Mouse (Mus musculus) intestine, postnatal 0 days (tissue): ENCODE data around the gene Col6a1. TPM values are rescaled to one million over a fixed set of nuclear protein-coding genes. Genes with fewer than 3 reads are reported as not detected.
A peak's percentile ranks its signal among the peaks of the same experiment; 100 is the strongest.
"Not testable (repeated sequence)": the region's sequence is repeated elsewhere in the genome, so short reads cannot be mapped to it uniquely, and the experiment has no call there.

Source experiments
- ATAC-seq: fragments of 200-750 bp; cut with Nextera tagmentation; 2 replicates; pipeline ENCODE4 v1.8.0; 2017; ENCODE audit warnings: mild to moderate bottlenecking, moderate TSS enrichment, moderate library complexity
- H3K27ac ChIP-seq: fragments of 300-500 bp; sonication (generic); 2 replicates; pipeline ENCODE4 v1.5.1; 2014; ENCODE audit warnings: mild to moderate bottlenecking, low read depth, low read length, moderate library complexity
- H3K27me3 ChIP-seq: fragments of 300-500 bp; sonication (generic); replicated peaks from 2 replicates; pipeline ENCODE4 v1.6.1; 2014; ENCODE audit warnings: low read length, mixed read lengths; ENCODE audit not compliant: control insufficient read depth, insufficient read depth
- H3K36me3 ChIP-seq: fragments of 300-500 bp; sonication (generic); 2 replicates; pipeline ENCODE4 v1.6.1; 2014; ENCODE audit warnings: mild to moderate bottlenecking, moderate library complexity; ENCODE audit not compliant: control insufficient read depth, insufficient read depth
- H3K4me1 ChIP-seq: fragments of 300-500 bp; sonication (generic); replicated peaks from 2 replicates; pipeline ENCODE4 v1.6.1; 2014; ENCODE audit warnings: antibody characterized with exemption, low read length, mixed read lengths; ENCODE audit not compliant: control insufficient read depth, insufficient read depth
- H3K4me2 ChIP-seq: fragments of 300-500 bp; sonication (generic); replicated peaks from 2 replicates; pipeline ENCODE4 v1.6.1; 2014; ENCODE audit warnings: low read depth, mild to moderate bottlenecking, moderate library complexity
- H3K4me3 ChIP-seq: fragments of 300-500 bp; sonication (generic); 2 replicates; pipeline ENCODE4 v1.5.1; 2014; ENCODE audit warnings: low read depth, low read length
- H3K9ac ChIP-seq: fragments of 300-500 bp; sonication (generic); 2 replicates; pipeline ENCODE4 v1.6.1; 2014; ENCODE audit warnings: mild to moderate bottlenecking, low read depth, low read length
- H3K9me3 ChIP-seq: fragments of 300-500 bp; sonication (generic); 2 replicates; pipeline ENCODE4 v1.6.1; 2016; ENCODE audit warnings: mixed run types; ENCODE audit not compliant: control insufficient read depth
- CTCF ChIP-seq: sonication (generic); IDR thresholded peaks from 2 replicates; pipeline ENCODE4 v1.5.1; 2016; ENCODE audit warnings: low read depth, mild to moderate bottlenecking, control low read depth, antibody characterized with exemption, moderate library complexity
- WGBS: fragments of 180-500 bp; shearing (Covaris S2); extraction: QIAGEN DNeasy Blood & Tissue Kit; methylation state at CpG from one replicate; pipeline ENCODE4 v1.1.7; 2014; 5-methylcytosine and 5-hydroxymethylcytosine counted together
- polyA plus RNA-seq: library from polyadenylated mRNA; unstranded; fragments of >200 nt; fragmentation: Nextera tagmentation; extraction: Ambion mirVana; gene quantifications from 2 replicates; pipeline ENCODE4 v1.2.1, GENCODE M21; 2015

Col6a1 gene
- polyA plus RNA-seq, 1 experiment from 2014 or later: 113 TPM

- Histone ChIP-seq H3K27me3 (no peaks in the 10 kb centered on the region), H3K27ac (no peak overlapping the region), H3K4me1 (no peaks in the 10 kb centered on the region), H3K9ac (no peak overlapping the region), H3K9me3 (no peaks in the 10 kb centered on the region), H3K36me3 (no peaks in the 10 kb centered on the region), H3K4me2 (no peak overlapping the region), H3K4me3 (no peak overlapping the region)
- no peak for TF ChIP-seq CTCF
- ATAC-seq: no peak
- WGBS: 88% methylated on average over 7 of the region's 7 CpGs
These were observed 36.4 kb upstream of the Col6a1 start for GRCm38 (mm10) chr10:76762411-76762810.

GRCm38 (mm10) chr10:76759878-76760277 lies 33.9 kb upstream of the Col6a1 start:
- Histone ChIP-seq H3K9ac (no peak overlapping the region), H3K9me3 (no peaks in the 10 kb centered on the region), H3K27me3 (no peaks in the 10 kb centered on the region), H3K4me2 (no peak overlapping the region), H3K4me1 (no peaks in the 10 kb centered on the region), H3K4me3 (no peak overlapping the region), H3K27ac (no peak overlapping the region), H3K36me3 (no peaks in the 10 kb centered on the region)
- no peak for TF ChIP-seq CTCF
- WGBS: 88% methylated on average over 5 of the region's 5 CpGs
- no peak for ATAC-seq

GRCm38 (mm10) chr10:76753640-76754039 lies 27.7 kb upstream of the Col6a1 start:
- TF ChIP-seq CTCF: no peak
- Histone ChIP-seq H3K9me3 (no peaks in the 10 kb centered on the region), H3K9ac (no peak overlapping the region), H3K4me1 (no peaks in the 10 kb centered on the region), H3K4me3 (no peak overlapping the region), H3K36me3 (no peaks in the 10 kb centered on the region), H3K27ac (no peak overlapping the region), H3K27me3 (no peaks in the 10 kb centered on the region), H3K4me2 (no peak overlapping the region)
- WGBS: 87% methylated on average over 3 of the region's 3 CpGs
- ATAC-seq: no peak

- not testable (repeated sequence) for ATAC-seq, H3K9ac ChIP-seq, H3K4me3 ChIP-seq, H3K4me2 ChIP-seq, H3K36me3 ChIP-seq, H3K27me3 ChIP-seq, H3K4me1 ChIP-seq, H3K27ac ChIP-seq, H3K9me3 ChIP-seq
- 42% methylated on average over 11 of the region's 11 CpGs for WGBS
These were observed 18.3 kb upstream of the Col6a1 start for GRCm38 (mm10) chr10:76744267-76744666.

- Histone ChIP-seq H3K4me3 (no peak overlapping the region), H3K9ac (no peak overlapping the region), H3K36me3 (no peaks in the 10 kb centered on the region), H3K4me1 (peaks cover 3% of the 10 kb centered on the region; the same call in 1 of the 2 replicates), H3K4me2 (no peak overlapping the region), H3K27ac (no peak overlapping the region), H3K27me3 (no peaks in the 10 kb centered on the region), H3K9me3 (no peaks in the 10 kb centered on the region)
- no peak for ATAC-seq
- WGBS: 65% methylated on average over 8 of the region's 8 CpGs
- TF ChIP-seq CTCF: no peak
These were observed 10.8 kb upstream of the Col6a1 start for GRCm38 (mm10) chr10:76736764-76737163.

GRCm38 (mm10) chr10:76734979-76735378 lies 9.0 kb upstream of the Col6a1 start:
- H3K27me3 ChIP-seq: no peaks in the 10 kb centered on the region
- 8% methylated on average over 4 of the region's 4 CpGs for WGBS
- H3K4me1 ChIP-seq: peaks cover 3% of the 10 kb centered on the region; the same call in 1 of the 2 replicates
- H3K36me3 ChIP-seq: no peaks in the 10 kb centered on the region
- no peak overlapping the region for H3K4me2 ChIP-seq
- H3K9ac ChIP-seq: no peak overlapping the region
- no peak overlapping the region for H3K27ac ChIP-seq
- TF ChIP-seq CTCF: peak; percentile 96
- no peak overlapping the region for H3K4me3 ChIP-seq
- H3K9me3 ChIP-seq: no peaks in the 10 kb centered on the region
- peak; percentile 42; the same call in 1 of the 2 replicates for ATAC-seq

- WGBS: 37% methylated on average over 3 of the region's 3 CpGs
- Histone ChIP-seq H3K9me3 (no peaks in the 10 kb centered on the region), H3K9ac (no peak overlapping the region; the same call in 1 of the 2 replicates), H3K4me2 (peak overlapping the region; percentile 45), H3K36me3 (no peaks in the 10 kb centered on the region), H3K4me3 (no peak overlapping the region), H3K4me1 (peaks cover 3% of the 10 kb centered on the region; the same call in 1 of the 2 replicates), H3K27me3 (no peaks in the 10 kb centered on the region), H3K27ac (peak overlapping the region; percentile 70; the same call in 1 of the 2 replicates)
- ATAC-seq: no peak
- TF ChIP-seq CTCF: no peak
These were observed 7.7 kb upstream of the Col6a1 start for GRCm38 (mm10) chr10:76733677-76734068.
